Mouse (Mus musculus) midbrain, embryonic 14.5 days (tissue): ENCODE results near the gene Bend4. TPM values are rescaled to one million over a fixed set of nuclear protein-coding genes. Genes with fewer than 3 reads are reported as not detected.

Experiments used
- ATAC-seq: fragments of 200-750 bp; cut with Nextera tagmentation; 2 replicates; pipeline ENCODE4 v1.8.0; 2017; ENCODE audit warnings: moderate number of reproducible peaks, moderate library complexity; ENCODE audit not compliant: low FRiP score, low TSS enrichment
- DNase-seq: peaks from one replicate; pipeline ENCODE4 v3.0.0-alpha.2; 2015
- H3K27ac ChIP-seq: fragments of 300-500 bp; sonication (generic); replicated peaks from 2 replicates; pipeline ENCODE4 v1.5.1; 2014; ENCODE audit warnings: mild to moderate bottlenecking, low read depth, low read length, moderate library complexity
- H3K27me3 ChIP-seq: fragments of 300-500 bp; sonication (generic); 2 replicates; pipeline ENCODE4 v1.6.1; 2014; ENCODE audit warnings: low read length, control low read depth, mixed read lengths; ENCODE audit not compliant: control insufficient read depth, insufficient read depth
- H3K36me3 ChIP-seq: fragments of 300-500 bp; sonication (generic); 2 replicates; pipeline ENCODE4 v1.6.1; 2014; ENCODE audit warnings: low read length, control low read depth; ENCODE audit not compliant: control insufficient read depth, insufficient read depth
- H3K4me1 ChIP-seq: fragments of 300-500 bp; sonication (generic); 2 replicates; pipeline ENCODE4 v1.6.1; 2014; ENCODE audit warnings: mild to moderate bottlenecking, antibody characterized with exemption, low read length, control low read depth; ENCODE audit not compliant: control insufficient read depth, insufficient read depth
- H3K4me2 ChIP-seq: fragments of 300-500 bp; sonication (generic); 2 replicates; pipeline ENCODE4 v1.6.1; 2014; ENCODE audit warnings: mild to moderate bottlenecking, low read length, moderate library complexity
- H3K4me3 ChIP-seq: fragments of 300-500 bp; sonication (generic); replicated peaks from 2 replicates; pipeline ENCODE4 v1.5.1; 2014; ENCODE audit warnings: low read depth, low read length
- H3K9ac ChIP-seq: fragments of 300-500 bp; sonication (generic); replicated peaks from 2 replicates; pipeline ENCODE4 v1.6.1; 2014; ENCODE audit warnings: mild to moderate bottlenecking, low read length, moderate library complexity
- H3K9me3 ChIP-seq: fragments of 300-500 bp; sonication (generic); 2 replicates; pipeline ENCODE4 v1.6.1; 2016; ENCODE audit warnings: low read length, control low read depth, mixed read lengths; ENCODE audit not compliant: control insufficient read depth
- WGBS: fragments of 180-500 bp; shearing (Covaris S2); extraction: QIAGEN DNeasy Blood & Tissue Kit; methylation state at CpG from one replicate; pipeline ENCODE4 v1.1.7; 2014; 5-methylcytosine and 5-hydroxymethylcytosine counted together
- polyA plus RNA-seq: library from polyadenylated mRNA; unstranded; fragments of >200 nt; fragmentation: Nextera tagmentation; extraction: Ambion mirVana; gene quantifications from 2 replicates; pipeline ENCODE4 v1.2.1, GENCODE M21; 2014

The Bend4 gene
- polyA plus RNA-seq, 1 experiment from 2014 or later = 15.6 TPM

DNA sequence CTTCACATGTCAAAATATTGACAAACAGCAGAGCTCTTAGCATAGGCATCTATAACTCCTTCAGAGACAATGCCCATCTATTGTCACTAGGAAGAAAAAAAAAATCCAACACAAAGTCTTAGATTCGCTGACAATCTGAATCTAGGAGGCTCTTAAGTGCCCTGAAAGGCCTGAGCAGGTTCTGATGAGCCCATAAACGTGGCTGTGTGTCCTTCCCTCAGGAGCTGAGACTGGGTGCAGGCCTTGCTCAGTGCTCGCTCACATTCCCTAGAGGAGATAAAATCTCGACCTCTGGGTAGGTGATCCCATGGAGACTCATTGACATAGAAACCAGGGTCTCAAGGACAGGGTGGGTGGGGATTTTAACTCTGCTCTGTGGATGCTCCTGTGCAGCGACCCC lies 2.1 kb downstream of the Bend4 start:
- WGBS = 22% methylated on average over 5 of the region's 5 CpGs
- H3K4me2 ChIP-seq = peak overlapping the region; percentile 70
- H3K4me3 ChIP-seq = peak overlapping the region; percentile 65
- peak overlapping the region; percentile 83 for H3K9ac ChIP-seq
- ATAC-seq = no peak
- H3K36me3 ChIP-seq = no peaks in the 10 kb centered on the region
- H3K4me1 ChIP-seq = peaks cover 27% of the 10 kb centered on the region
- DNase-seq = no peak
- no peaks in the 10 kb centered on the region for H3K9me3 ChIP-seq
- peaks cover 13% of the 10 kb centered on the region; the same call in 1 of the 2 replicates for H3K27me3 ChIP-seq
- H3K27ac ChIP-seq = no peak overlapping the region

DNA sequence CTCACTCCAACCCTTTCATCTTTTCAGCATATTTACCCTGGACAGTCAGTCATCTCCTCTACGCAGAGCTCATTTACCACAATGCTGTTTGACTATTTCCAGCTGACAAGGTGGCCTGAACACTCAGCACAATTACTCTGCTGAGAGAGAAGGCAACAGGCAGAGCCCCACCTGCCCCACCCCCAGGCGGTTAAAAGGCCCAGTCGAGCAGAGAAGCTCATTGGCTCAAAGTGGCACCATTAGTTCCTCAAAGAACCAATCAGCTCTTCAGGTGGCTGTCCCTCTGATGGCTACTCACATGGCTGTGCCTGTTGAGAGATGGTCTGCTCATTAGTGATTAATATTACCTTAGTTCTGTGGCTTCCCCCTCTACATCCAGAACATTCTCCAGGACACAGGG lies 3.5 kb downstream of the Bend4 start:
- 44% methylated on average over 3 of the region's 3 CpGs for WGBS
- H3K36me3 ChIP-seq = no peaks in the 10 kb centered on the region
- no peak overlapping the region for H3K9ac ChIP-seq
- no peaks in the 10 kb centered on the region for H3K9me3 ChIP-seq
- no peak for ATAC-seq
- H3K27me3 ChIP-seq = peaks cover 13% of the 10 kb centered on the region; the same call in 1 of the 2 replicates
- peaks cover 27% of the 10 kb centered on the region for H3K4me1 ChIP-seq
- DNase-seq = no peak
- H3K27ac ChIP-seq = no peak overlapping the region
- peak overlapping the region; percentile 70 for H3K4me2 ChIP-seq
- no peak overlapping the region for H3K4me3 ChIP-seq

DNA sequence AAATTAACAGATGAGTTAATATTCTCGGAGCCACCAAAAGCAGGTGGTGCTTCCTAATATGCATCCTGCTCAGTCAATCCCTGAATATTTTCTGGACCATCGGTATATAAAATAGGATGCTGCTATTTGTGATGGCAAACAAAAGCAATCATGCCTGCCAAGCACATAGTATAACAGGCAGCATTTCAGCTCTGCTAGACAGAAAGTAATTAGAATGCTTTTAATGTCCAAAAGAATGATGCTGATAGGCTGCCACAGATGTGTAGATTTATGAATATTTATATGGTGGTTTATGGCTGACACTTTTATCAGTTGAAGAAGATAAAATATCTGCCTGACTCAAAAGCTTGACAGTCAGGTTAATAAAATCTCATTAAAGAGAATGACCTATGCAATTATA lies 4.1 kb downstream of the Bend4 start:
- Histone ChIP-seq H3K9ac (no peak overlapping the region), H3K36me3 (no peaks in the 10 kb centered on the region), H3K27ac (peak overlapping the region; percentile 77), H3K4me2 (peak overlapping the region; percentile 38), H3K4me3 (no peak overlapping the region), H3K4me1 (peaks cover 27% of the 10 kb centered on the region), H3K9me3 (no peaks in the 10 kb centered on the region), H3K27me3 (peaks cover 13% of the 10 kb centered on the region; the same call in 1 of the 2 replicates)
- ATAC-seq (no peak), DNase-seq (peak; percentile 59)
- WGBS = 51% methylated on average over 2 of the region's 2 CpGs

DNA sequence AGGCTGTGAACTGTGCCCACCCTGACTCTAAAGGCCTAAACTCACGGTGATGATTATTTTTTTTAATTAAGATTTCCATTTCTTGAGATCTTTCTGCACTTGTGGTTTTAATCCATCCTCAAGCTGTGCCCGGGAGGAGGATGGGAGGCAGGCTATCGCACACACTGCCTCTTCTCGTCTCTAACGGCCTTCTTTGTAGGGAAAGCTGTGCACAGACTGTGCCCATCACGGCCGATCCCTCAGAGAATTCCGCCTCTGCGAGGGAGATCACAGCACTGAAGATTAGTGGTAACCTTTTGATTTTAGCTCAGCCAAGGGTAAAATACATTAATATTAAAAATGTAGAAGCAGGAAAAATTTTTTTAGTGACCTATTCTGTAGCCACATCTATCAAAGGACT lies 4.8 kb downstream of the Bend4 start:
- Histone ChIP-seq H3K4me1 (peaks cover 27% of the 10 kb centered on the region), H3K27me3 (peaks cover 13% of the 10 kb centered on the region; the same call in 1 of the 2 replicates), H3K4me3 (0 out of 2 replicates have a peak overlapping the region, but pooled peaks have one; percentile 0), H3K9me3 (no peaks in the 10 kb centered on the region), H3K9ac (0 out of 2 replicates have a peak overlapping the region, but pooled peaks have one; percentile 23), H3K4me2 (peak overlapping the region; percentile 38), H3K27ac (peak overlapping the region; percentile 77), H3K36me3 (no peaks in the 10 kb centered on the region)
- ATAC-seq (no peak), DNase-seq (peak; percentile 74)
- 21% methylated on average over 9 of the region's 9 CpGs for WGBS

DNA sequence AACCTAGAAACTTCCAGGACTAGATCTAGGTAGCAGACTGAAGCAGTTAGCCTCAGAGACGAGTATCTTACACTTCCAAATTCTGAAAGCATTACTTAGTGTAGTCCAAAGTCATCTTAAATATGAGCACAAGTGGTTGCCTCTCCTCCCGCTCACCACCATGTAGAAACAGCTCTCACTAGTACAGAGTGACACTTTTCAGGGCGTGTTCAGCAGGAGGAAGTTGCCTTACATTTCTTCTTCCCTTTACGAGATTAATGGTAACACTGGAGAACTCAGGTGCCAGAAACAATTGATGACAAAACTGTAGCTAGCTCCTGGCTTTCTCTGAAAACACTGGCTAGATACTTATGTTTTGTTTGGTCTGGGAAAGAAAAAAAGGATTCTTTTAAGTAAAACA lies 8.7 kb downstream of the Bend4 start:
- Histone ChIP-seq H3K36me3 (peaks cover 9% of the 10 kb centered on the region), H3K4me3 (no peak overlapping the region)
- WGBS = 90% methylated on average over 4 of the region's 4 CpGs

DNA sequence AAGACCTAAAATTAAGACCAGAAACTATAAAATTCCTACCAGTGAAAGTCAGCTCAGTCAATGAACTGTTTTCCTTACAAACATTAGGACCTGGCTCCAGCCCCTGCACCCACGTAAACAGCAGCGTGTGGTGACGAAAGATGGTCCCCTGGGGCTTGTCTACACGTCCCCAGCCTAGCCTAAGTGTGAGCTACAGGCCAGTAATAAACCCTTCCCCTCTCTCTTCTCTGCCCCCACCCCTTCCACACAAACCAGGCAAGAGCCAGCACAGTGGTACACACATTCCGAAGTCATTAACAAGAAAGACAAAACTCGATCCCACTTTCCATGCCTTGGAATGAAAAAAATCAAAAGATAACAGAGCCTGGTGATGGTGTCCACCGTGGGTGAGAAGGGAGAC lies 16.6 kb downstream of the Bend4 start:
- no peak overlapping the region for H3K9ac ChIP-seq
- no peak overlapping the region for H3K4me2 ChIP-seq
- no peaks in the 10 kb centered on the region for H3K9me3 ChIP-seq
- DNase-seq (no peak), ATAC-seq (no peak)
- H3K27ac ChIP-seq = no peak overlapping the region
- no peaks in the 10 kb centered on the region for H3K27me3 ChIP-seq
- no peaks in the 10 kb centered on the region for H3K36me3 ChIP-seq
- 89% methylated on average over 7 of the region's 7 CpGs for WGBS
- no peak overlapping the region for H3K4me3 ChIP-seq
- no peaks in the 10 kb centered on the region for H3K4me1 ChIP-seq

More for the DNA sequence above, 8.7 kb downstream of the Bend4 start:
- no peaks in the 10 kb centered on the region for H3K27me3 ChIP-seq
- no peak overlapping the region for H3K27ac ChIP-seq
- no peak overlapping the region for H3K4me2 ChIP-seq
- H3K9me3 ChIP-seq = no peaks in the 10 kb centered on the region
- DNase-seq = no peak
- peaks cover 11% of the 10 kb centered on the region for H3K4me1 ChIP-seq
- no peak for ATAC-seq
- H3K9ac ChIP-seq = no peak overlapping the region

DNA sequence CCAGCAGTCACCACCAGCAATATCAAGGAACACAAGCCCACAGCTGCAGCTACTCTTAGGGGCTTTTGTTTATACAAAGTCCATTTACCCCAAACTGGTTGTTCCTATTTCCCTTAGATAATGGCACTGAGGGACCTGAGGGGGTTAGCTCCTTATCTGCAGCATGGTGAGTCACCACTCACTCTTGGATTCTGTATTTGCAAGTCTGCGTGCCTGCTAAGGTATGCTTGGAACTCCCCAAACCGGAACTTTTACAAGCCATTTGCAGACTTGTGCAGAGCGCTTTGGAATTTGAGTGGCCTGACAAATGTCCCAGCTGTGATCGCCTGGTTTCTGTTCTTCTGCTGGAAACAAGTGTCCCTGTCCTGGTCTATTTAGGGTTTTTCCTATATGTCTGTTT lies 17.7 kb downstream of the Bend4 start:
- no peaks in the 10 kb centered on the region for H3K9me3 ChIP-seq
- no peak for DNase-seq
- H3K4me3 ChIP-seq = no peak overlapping the region
- no peaks in the 10 kb centered on the region for H3K36me3 ChIP-seq
- no peak overlapping the region for H3K27ac ChIP-seq
- no peaks in the 10 kb centered on the region for H3K27me3 ChIP-seq
- no peak for ATAC-seq
- no peaks in the 10 kb centered on the region for H3K4me1 ChIP-seq
- H3K9ac ChIP-seq = no peak overlapping the region
- H3K4me2 ChIP-seq = no peak overlapping the region
- 93% methylated on average over 4 of the region's 4 CpGs for WGBS

DNA sequence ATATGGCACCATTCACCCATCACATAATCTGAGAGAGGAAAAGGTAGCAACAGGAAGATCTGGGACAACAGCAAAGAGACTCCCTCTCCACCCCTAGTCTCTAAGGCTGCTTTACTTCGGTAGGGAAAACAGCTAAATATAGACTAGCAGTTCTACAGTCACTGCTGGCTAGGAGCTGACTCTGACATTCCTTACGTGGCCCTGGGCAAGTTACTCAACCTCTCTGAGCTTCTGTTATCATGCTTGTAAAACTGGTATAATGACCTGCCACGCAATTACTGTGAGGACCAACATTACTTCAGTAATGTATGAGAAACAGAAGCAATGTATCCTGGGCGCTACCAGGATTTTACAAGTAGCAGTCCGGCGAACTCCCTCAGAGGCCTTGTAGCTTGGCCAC lies 19.7 kb downstream of the Bend4 start:
- H3K27ac ChIP-seq = no peak overlapping the region
- DNase-seq (no peak), ATAC-seq (no peak)
- no peaks in the 10 kb centered on the region for H3K4me1 ChIP-seq
- WGBS = 96% methylated on average over 6 of the region's 6 CpGs
- no peak overlapping the region for H3K9ac ChIP-seq
- no peak overlapping the region for H3K4me2 ChIP-seq
- no peaks in the 10 kb centered on the region for H3K9me3 ChIP-seq
- no peak overlapping the region for H3K4me3 ChIP-seq
- H3K36me3 ChIP-seq = peaks cover 9% of the 10 kb centered on the region; the same call in 1 of the 2 replicates
- H3K27me3 ChIP-seq = no peaks in the 10 kb centered on the region

DNA sequence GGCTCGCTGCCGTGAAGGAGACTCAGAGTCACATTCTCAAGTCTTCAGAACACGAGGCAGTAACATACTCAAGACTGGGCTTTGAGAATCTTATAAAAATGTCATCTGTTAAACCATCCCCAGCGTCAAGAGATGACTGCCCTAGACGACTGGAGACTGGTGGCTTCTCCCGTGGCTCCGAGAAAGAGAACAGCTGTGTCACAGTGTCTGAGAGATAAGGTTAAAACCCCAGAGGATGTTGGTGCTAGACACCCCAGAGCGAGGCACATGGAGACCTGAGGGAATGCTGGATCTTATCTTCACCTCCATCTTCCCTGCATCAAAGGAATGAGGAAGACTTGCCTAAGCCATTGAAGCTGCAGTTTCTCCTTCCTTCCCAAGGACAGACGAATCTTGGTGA lies 23.2 kb downstream of the Bend4 start:
- 89% methylated on average over 9 of the region's 9 CpGs for WGBS
- no peak for ATAC-seq

More for the DNA sequence above, 23.2 kb downstream of the Bend4 start:
- DNase-seq = no peak
- Histone ChIP-seq H3K27ac (no peak overlapping the region), H3K27me3 (no peaks in the 10 kb centered on the region), H3K9ac (no peak overlapping the region), H3K4me1 (no peaks in the 10 kb centered on the region), H3K4me3 (no peak overlapping the region), H3K9me3 (no peaks in the 10 kb centered on the region), H3K36me3 (peaks cover 9% of the 10 kb centered on the region; the same call in 1 of the 2 replicates), H3K4me2 (no peak overlapping the region)
